Mouse (Mus musculus) cerebellum, adult (tissue): ENCODE measurements around the gene Olfr311.
"Not testable (repeated sequence)": the region's sequence is repeated elsewhere in the genome, so short reads cannot be mapped to it uniquely, and the experiment has no call there.

Experiments
- ATAC-seq: cut with Nextera tagmentation; 2 replicates; pipeline ENCODE4 v1.9.2; 2017; ENCODE audit warnings: mild to moderate bottlenecking, moderate library complexity, mixed read lengths; ENCODE audit not compliant: insufficient number of reproducible peaks, low FRiP score, low TSS enrichment

The Olfr311 gene

GRCm38 (mm10) chr11:58838951-58839350 lies at the start of gene Olfr311:
Olfr311 (plus strand) TSS chr11:58839251.
- not testable (repeated sequence) for ATAC-seq

GRCm38 (mm10) chr11:58789532-58789931 lies 49.5 kb upstream of the Olfr311 start:
- no peak for ATAC-seq

GRCm38 (mm10) chr11:58790053-58790452 lies 49.0 kb upstream of the Olfr311 start:
- no peak for ATAC-seq

- ATAC-seq = no peak
Measured at GRCm38 (mm10) chr11:58790646-58791045, 48.4 kb upstream of the Olfr311 start.

GRCm38 (mm10) chr11:58795856-58796255 lies 43.2 kb upstream of the Olfr311 start:
- ATAC-seq = no peak

- no peak for ATAC-seq
Measured at GRCm38 (mm10) chr11:58796850-58797249, 42.2 kb upstream of the Olfr311 start.

GRCm38 (mm10) chr11:58799747-58800146 lies 39.3 kb upstream of the Olfr311 start:
- ATAC-seq = no peak

GRCm38 (mm10) chr11:58801558-58802228 lies 37.4 kb upstream of the Olfr311 start, which contains the start of gene Fam183b:
Fam183b (minus strand) TSS chr11:58801960.
- no peak for ATAC-seq

GRCm38 (mm10) chr11:58803871-58804270 lies 35.2 kb upstream of the Olfr311 start:
- ATAC-seq = no peak

GRCm38 (mm10) chr11:58804393-58804792 lies 34.7 kb upstream of the Olfr311 start:
- no peak for ATAC-seq

- no peak for ATAC-seq
Measured at GRCm38 (mm10) chr11:58812001-58812400, 27.1 kb upstream of the Olfr311 start.

GRCm38 (mm10) chr11:58814700-58815099 lies 24.4 kb upstream of the Olfr311 start, which contains the start of gene Olfr313:
Olfr313 (plus strand) TSS chr11:58815000.
- ATAC-seq = not testable (repeated sequence)

- ATAC-seq = no peak
Measured at GRCm38 (mm10) chr11:58815676-58816075, 23.4 kb upstream of the Olfr311 start.

- ATAC-seq = not testable (repeated sequence)
Measured at GRCm38 (mm10) chr11:58828937-58829336, 10.1 kb upstream of the Olfr311 start, which contains the start of gene Olfr312. Olfr312 (plus strand) TSS chr11:58829237.

GRCm38 (mm10) chr11:58829764-58830163 lies 9.3 kb upstream of the Olfr311 start:
- ATAC-seq = no peak

- not testable (repeated sequence) for ATAC-seq
Measured at GRCm38 (mm10) chr11:58832541-58832940, 6.5 kb upstream of the Olfr311 start.

- peak; percentile 100 for ATAC-seq
Measured at GRCm38 (mm10) chr11:58846919-58847461, 7.9 kb downstream of the Olfr311 start, which contains the start of gene Gm12258. Gm12258 (plus strand) TSS chr11:58847158.

GRCm38 (mm10) chr11:58847636-58848035 lies 8.6 kb downstream of the Olfr311 start:
- 0 out of 2 replicates have a peak, but pooled peaks have one; percentile 7 for ATAC-seq

GRCm38 (mm10) chr11:58849731-58850130 lies 10.7 kb downstream of the Olfr311 start:
- no peak for ATAC-seq

- ATAC-seq = no peak
Measured at GRCm38 (mm10) chr11:58860744-58861143, 21.7 kb downstream of the Olfr311 start.

- ATAC-seq = peak; percentile 76; the same call in 1 of the 2 replicates
Measured at GRCm38 (mm10) chr11:58867039-58867953, 28.2 kb downstream of the Olfr311 start, which contains the start of gene 2810021J22Rik. 2810021J22Rik (plus strand) TSS chr11:58867216.
